Mouse (Mus musculus) C2C12 (cell line): ENCODE measurements around the gene Pcdh11x.

Source experiments
- CTCF ChIP-seq: IDR thresholded peaks from one replicate; pipeline ENCODE4 v1.5.1; 2011; ENCODE audit not compliant: control insufficient read depth, insufficient read depth, insufficient read length
- MAX ChIP-seq: IDR thresholded peaks from one replicate; pipeline ENCODE4 v1.6.1; 2011; ENCODE audit warnings: mild to moderate bottlenecking, control low read depth

DNA sequence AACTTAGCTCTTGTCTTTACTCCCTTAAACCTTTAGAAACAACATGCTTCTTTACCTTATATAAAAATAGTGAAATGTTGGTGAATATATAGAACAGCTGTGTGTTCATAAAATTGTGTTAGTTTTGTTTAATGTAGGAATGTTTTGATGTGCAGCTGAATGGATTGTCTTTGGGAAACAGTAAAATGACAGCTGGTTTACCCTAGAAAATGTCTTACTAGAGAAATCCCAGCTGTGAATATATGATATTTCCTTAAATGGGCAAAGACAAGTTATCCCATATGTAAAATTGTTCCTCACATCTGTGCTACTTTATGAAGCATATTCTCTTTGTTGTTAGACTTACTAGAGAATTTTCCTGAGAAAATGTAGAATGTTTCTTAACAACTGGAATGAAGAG lies 196.4 kb downstream of the Pcdh11x start:
- TF ChIP-seq CTCF (no peak), MAX (no peak)
